Mouse (Mus musculus): ENCODE measurements around the gene C1qb. TPM values are rescaled to one million over a fixed set of nuclear protein-coding genes. Genes with fewer than 3 reads are reported as not detected.

Gene C1qb
- polyA plus RNA-seq, 1 experiment from 2014 or later: 40.0 TPM

DNA sequence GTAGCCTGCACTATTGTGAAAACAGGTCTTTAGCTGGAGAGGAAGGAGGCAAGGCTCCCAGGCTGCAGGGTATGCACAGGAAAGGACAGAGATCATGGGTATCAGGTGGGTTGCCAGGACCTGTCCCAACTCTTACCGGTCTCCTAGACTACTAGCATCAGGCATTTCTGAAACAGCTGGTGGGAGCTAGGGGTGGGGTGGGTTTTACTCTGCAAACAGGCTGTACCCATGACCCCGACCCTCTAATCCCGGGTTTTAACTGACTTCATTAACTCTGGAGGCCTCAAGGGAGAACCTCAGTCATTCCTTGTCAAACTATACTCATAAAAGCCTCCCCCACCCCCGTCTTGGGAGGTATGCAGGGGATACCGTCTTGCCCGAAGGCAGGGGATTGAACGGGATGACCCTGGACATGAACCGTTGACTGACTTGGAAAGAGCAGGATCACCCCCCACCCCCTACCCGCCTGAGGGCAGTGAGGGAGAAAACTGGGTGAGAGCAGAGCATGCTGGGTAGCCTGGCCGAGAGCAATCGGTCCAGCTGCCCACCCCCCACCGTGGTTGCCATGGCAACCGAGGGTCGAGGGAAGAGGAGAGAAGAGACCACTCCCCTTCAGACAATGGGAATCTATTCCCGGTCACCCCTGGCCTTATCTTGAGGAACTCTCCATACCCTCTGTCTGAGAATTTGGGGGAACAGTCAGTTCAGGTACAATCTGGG, 21.1 kb downstream of the C1qb start:
- no peaks in the 10 kb centered on the region for H3K9me3 ChIP-seq (ENCODE audit: control insufficient read depth, low read length)
- DNase-seq (peak; percentile 93), ATAC-seq (ENCODE audit: low FRiP score, low TSS enrichment) (peak; percentile 53; the same call in 1 of the 2 replicates)
- H3K4me2 ChIP-seq (ENCODE audit: low read length): peak overlapping the region; percentile 36
- H3K27ac ChIP-seq (replicated peaks; ENCODE audit: low read depth, low read length): peak overlapping the region; percentile 85
- H3K9ac ChIP-seq (replicated peaks; ENCODE audit: low read length): peak overlapping the region; percentile 32; the same call in 1 of the 2 replicates
- no peak overlapping the region for H3K4me3 ChIP-seq (replicated peaks; ENCODE audit: low read depth, low read length)
- H3K27me3 ChIP-seq (ENCODE audit: control insufficient read depth, insufficient read depth, low read length): no peaks in the 10 kb centered on the region
- H3K4me1 ChIP-seq (ENCODE audit: control insufficient read depth, insufficient read depth, low read length): peaks cover 46% of the 10 kb centered on the region
- under 1% methylated on average over 15 of the region's 15 CpGs for WGBS
- H3K36me3 ChIP-seq (ENCODE audit: control insufficient read depth, insufficient read depth, low read length): no peaks in the 10 kb centered on the region

GRCm38 (mm10) chr4:136863517-136863916, 22.5 kb downstream of the C1qb start:
- H3K4me2 ChIP-seq (ENCODE audit: low read length): no peak overlapping the region
- H3K36me3 ChIP-seq (ENCODE audit: control insufficient read depth, insufficient read depth, low read length): no peaks in the 10 kb centered on the region
- peaks cover 46% of the 10 kb centered on the region for H3K4me1 ChIP-seq (ENCODE audit: control insufficient read depth, insufficient read depth, low read length)
- no peaks in the 10 kb centered on the region for H3K9me3 ChIP-seq (ENCODE audit: control insufficient read depth, low read length)
- 18% methylated on average over 9 of the region's 9 CpGs for WGBS
- no peak for DNase-seq
- ATAC-seq (ENCODE audit: low FRiP score, low TSS enrichment): no peak
- no peak overlapping the region for H3K9ac ChIP-seq (replicated peaks; ENCODE audit: low read length)
- no peaks in the 10 kb centered on the region for H3K27me3 ChIP-seq (ENCODE audit: control insufficient read depth, insufficient read depth, low read length)
- no peak overlapping the region for H3K4me3 ChIP-seq (replicated peaks; ENCODE audit: low read depth, low read length)
- no peak overlapping the region for H3K27ac ChIP-seq (replicated peaks; ENCODE audit: low read depth, low read length)

DNA sequence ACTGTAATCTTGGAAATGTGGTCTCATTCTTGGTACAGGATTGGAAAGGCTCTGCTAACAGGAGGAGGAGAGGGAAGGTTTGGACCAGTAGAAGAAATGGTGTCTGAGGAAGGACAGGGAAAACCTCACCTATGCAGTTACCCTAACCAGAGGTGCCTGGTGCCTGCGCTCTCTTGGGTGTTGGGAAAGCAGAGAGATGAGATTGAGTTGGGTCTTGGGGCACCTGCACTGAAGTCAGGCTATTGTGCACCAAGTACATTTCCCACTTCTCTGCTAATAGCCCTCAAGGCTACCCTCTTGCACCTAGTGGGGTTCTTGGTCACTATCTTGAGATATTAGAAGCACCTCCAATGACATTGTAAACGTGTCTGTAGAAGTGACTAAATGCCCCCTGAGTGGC, 23.6 kb downstream of the C1qb start:
- 79% methylated on average over 2 of the region's 2 CpGs for WGBS
- no peak overlapping the region for H3K9ac ChIP-seq (replicated peaks; ENCODE audit: low read length)
- H3K36me3 ChIP-seq (ENCODE audit: control insufficient read depth, insufficient read depth, low read length): no peaks in the 10 kb centered on the region
- H3K27ac ChIP-seq (replicated peaks; ENCODE audit: low read depth, low read length): peak overlapping the region; percentile 73
- ATAC-seq (ENCODE audit: low FRiP score, low TSS enrichment) (no peak), DNase-seq (no peak)
- H3K4me3 ChIP-seq (replicated peaks; ENCODE audit: low read depth, low read length): no peak overlapping the region
- peaks cover 42% of the 10 kb centered on the region for H3K4me1 ChIP-seq (ENCODE audit: control insufficient read depth, insufficient read depth, low read length)
- H3K27me3 ChIP-seq (ENCODE audit: control insufficient read depth, insufficient read depth, low read length): no peaks in the 10 kb centered on the region
- no peak overlapping the region for H3K4me2 ChIP-seq (ENCODE audit: low read length)
- H3K9me3 ChIP-seq (ENCODE audit: control insufficient read depth, low read length): no peaks in the 10 kb centered on the region

DNA sequence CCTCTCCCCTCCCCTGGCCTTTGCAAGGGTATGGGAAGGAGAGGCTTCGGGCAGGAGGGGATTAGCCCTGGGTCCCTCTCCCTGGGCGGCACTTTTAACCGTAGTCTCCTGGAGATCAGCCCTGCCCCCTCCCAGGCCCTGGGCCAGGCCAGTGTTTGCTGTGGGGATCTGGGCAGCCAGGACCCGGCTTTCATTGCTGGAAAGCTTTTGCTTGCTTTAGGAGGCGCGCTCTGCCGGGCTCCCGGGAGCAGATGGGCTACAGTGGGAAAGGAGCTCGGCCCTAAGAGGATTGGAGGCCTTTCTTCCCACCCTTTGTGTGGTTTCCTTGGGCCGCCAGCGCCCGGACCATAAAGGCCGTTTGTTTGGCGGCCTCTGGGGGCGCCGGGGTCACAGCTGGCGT, 24.2 kb downstream of the C1qb start:
- Histone ChIP-seq H3K36me3 (ENCODE audit: control insufficient read depth, insufficient read depth, low read length) (no peaks in the 10 kb centered on the region), H3K27me3 (ENCODE audit: control insufficient read depth, insufficient read depth, low read length) (no peaks in the 10 kb centered on the region), H3K27ac (replicated peaks; ENCODE audit: low read depth, low read length) (peak overlapping the region; percentile 73), H3K4me1 (ENCODE audit: control insufficient read depth, insufficient read depth, low read length) (peaks cover 41% of the 10 kb centered on the region), H3K4me3 (replicated peaks; ENCODE audit: low read depth, low read length) (no peak overlapping the region), H3K4me2 (ENCODE audit: low read length) (no peak overlapping the region), H3K9me3 (ENCODE audit: control insufficient read depth, low read length) (no peaks in the 10 kb centered on the region), H3K9ac (replicated peaks; ENCODE audit: low read length) (0 out of 2 replicates have a peak overlapping the region, but pooled peaks have one; percentile 7)
- ATAC-seq (ENCODE audit: low FRiP score, low TSS enrichment): peak; percentile 55
- DNase-seq: peak; percentile 70
- 2% methylated on average over 17 of the region's 17 CpGs for WGBS

GRCm38 (mm10) chr4:136860022-136860421, 26.0 kb downstream of the C1qb start:
- no peak overlapping the region for H3K27ac ChIP-seq (replicated peaks; ENCODE audit: low read depth, low read length)
- no peaks in the 10 kb centered on the region for H3K9me3 ChIP-seq (ENCODE audit: control insufficient read depth, low read length)
- no peaks in the 10 kb centered on the region for H3K36me3 ChIP-seq (ENCODE audit: control insufficient read depth, insufficient read depth, low read length)
- no peak overlapping the region for H3K4me3 ChIP-seq (replicated peaks; ENCODE audit: low read depth, low read length)
- no peak overlapping the region for H3K9ac ChIP-seq (replicated peaks; ENCODE audit: low read length)
- no peaks in the 10 kb centered on the region for H3K27me3 ChIP-seq (ENCODE audit: control insufficient read depth, insufficient read depth, low read length)
- peaks cover 32% of the 10 kb centered on the region for H3K4me1 ChIP-seq (ENCODE audit: control insufficient read depth, insufficient read depth, low read length)
- no peak for DNase-seq
- no peak overlapping the region for H3K4me2 ChIP-seq (ENCODE audit: low read length)
- WGBS: 85% methylated on average over 7 of the region's 7 CpGs
- no peak for ATAC-seq (ENCODE audit: low FRiP score, low TSS enrichment)

DNA sequence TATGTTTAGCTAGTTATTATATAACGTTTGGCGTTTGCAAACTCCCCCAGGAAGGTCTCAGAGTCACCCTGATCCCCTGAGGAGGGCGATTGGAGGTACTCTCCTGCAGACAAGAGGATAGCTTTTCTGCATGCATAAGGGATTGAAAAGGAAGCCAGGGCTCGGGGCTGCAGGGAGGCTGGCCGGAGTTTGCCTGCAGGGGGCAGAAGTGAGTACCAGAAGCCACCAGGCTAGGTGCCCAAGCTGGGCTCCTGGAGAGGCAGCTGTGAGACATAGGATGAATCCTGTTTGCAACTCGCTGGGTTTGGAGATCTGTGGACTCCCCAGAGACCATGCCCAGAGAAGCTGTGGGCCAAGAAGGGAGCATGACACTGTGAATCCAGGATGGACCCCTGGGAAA, 30.9 kb downstream of the C1qb start:
- Histone ChIP-seq H3K27ac (replicated peaks; ENCODE audit: low read depth, low read length) (no peak overlapping the region), H3K4me1 (ENCODE audit: control insufficient read depth, insufficient read depth, low read length) (no peaks in the 10 kb centered on the region), H3K9ac (replicated peaks; ENCODE audit: low read length) (no peak overlapping the region), H3K36me3 (ENCODE audit: control insufficient read depth, insufficient read depth, low read length) (no peaks in the 10 kb centered on the region), H3K27me3 (ENCODE audit: control insufficient read depth, insufficient read depth, low read length) (no peaks in the 10 kb centered on the region), H3K9me3 (ENCODE audit: control insufficient read depth, low read length) (no peaks in the 10 kb centered on the region), H3K4me3 (replicated peaks; ENCODE audit: low read depth, low read length) (no peak overlapping the region), H3K4me2 (ENCODE audit: low read length) (no peak overlapping the region)
- no peak for ATAC-seq (ENCODE audit: low FRiP score, low TSS enrichment)
- WGBS: 29% methylated on average over 6 of the region's 6 CpGs
- no peak for DNase-seq

DNA sequence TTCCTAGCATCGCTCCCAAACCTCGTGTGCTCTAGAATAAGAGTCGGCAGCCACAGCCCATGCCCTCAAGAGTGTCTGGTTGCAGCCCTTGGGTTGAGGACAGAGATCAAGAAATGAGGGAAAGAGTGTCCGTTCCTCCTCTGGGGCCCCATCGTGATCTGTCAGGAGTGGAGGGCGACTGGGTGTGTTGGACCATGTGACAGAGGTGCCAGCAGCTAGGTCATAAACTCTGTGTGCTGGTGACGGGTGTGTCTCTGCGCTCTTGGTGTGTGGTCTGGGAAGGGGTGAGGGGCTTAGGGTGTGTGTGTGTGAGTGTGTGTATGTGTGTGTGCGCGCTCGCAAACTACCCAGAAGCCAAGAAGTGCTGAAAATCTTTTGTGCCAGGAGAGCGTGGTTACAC, 33.0 kb downstream of the C1qb start:
- H3K4me2 ChIP-seq (ENCODE audit: low read length): no peak overlapping the region
- H3K36me3 ChIP-seq (ENCODE audit: control insufficient read depth, insufficient read depth, low read length): no peaks in the 10 kb centered on the region
- no peaks in the 10 kb centered on the region for H3K9me3 ChIP-seq (ENCODE audit: control insufficient read depth, low read length)
- DNase-seq (no peak), ATAC-seq (ENCODE audit: low FRiP score, low TSS enrichment) (no peak)
- no peak overlapping the region for H3K4me3 ChIP-seq (replicated peaks; ENCODE audit: low read depth, low read length)
- H3K27me3 ChIP-seq (ENCODE audit: control insufficient read depth, insufficient read depth, low read length): no peaks in the 10 kb centered on the region
- H3K9ac ChIP-seq (replicated peaks; ENCODE audit: low read length): no peak overlapping the region
- 87% methylated on average over 12 of the region's 12 CpGs for WGBS
- no peak overlapping the region for H3K27ac ChIP-seq (replicated peaks; ENCODE audit: low read depth, low read length)
- peaks cover 5% of the 10 kb centered on the region for H3K4me1 ChIP-seq (ENCODE audit: control insufficient read depth, insufficient read depth, low read length)

GRCm38 (mm10) chr4:136852119-136852518, 33.9 kb downstream of the C1qb start:
- Histone ChIP-seq H3K9ac (replicated peaks; ENCODE audit: low read length) (no peak overlapping the region), H3K4me1 (ENCODE audit: control insufficient read depth, insufficient read depth, low read length) (peaks cover 10% of the 10 kb centered on the region)

GRCm38 (mm10) chr4:136848565-136848964, 37.4 kb downstream of the C1qb start:
- no peak overlapping the region for H3K4me3 ChIP-seq (replicated peaks; ENCODE audit: low read depth, low read length)
- DNase-seq (no peak), ATAC-seq (ENCODE audit: low FRiP score, low TSS enrichment) (no peak)
- no peaks in the 10 kb centered on the region for H3K27me3 ChIP-seq (ENCODE audit: control insufficient read depth, insufficient read depth, low read length)
- H3K4me2 ChIP-seq (ENCODE audit: low read length): no peak overlapping the region
- H3K36me3 ChIP-seq (ENCODE audit: control insufficient read depth, insufficient read depth, low read length): no peaks in the 10 kb centered on the region
- H3K4me1 ChIP-seq (ENCODE audit: control insufficient read depth, insufficient read depth, low read length): peaks cover 19% of the 10 kb centered on the region
- H3K27ac ChIP-seq (replicated peaks; ENCODE audit: low read depth, low read length): no peak overlapping the region
- no peak overlapping the region for H3K9ac ChIP-seq (replicated peaks; ENCODE audit: low read length)
- 52% methylated on average over 4 of the region's 4 CpGs for WGBS
- no peaks in the 10 kb centered on the region for H3K9me3 ChIP-seq (ENCODE audit: control insufficient read depth, low read length)

More at GRCm38 (mm10) chr4:136852119-136852518, 33.9 kb downstream of the C1qb start:
- Histone ChIP-seq H3K4me3 (replicated peaks; ENCODE audit: low read depth, low read length) (no peak overlapping the region), H3K4me2 (ENCODE audit: low read length) (no peak overlapping the region), H3K9me3 (ENCODE audit: control insufficient read depth, low read length) (no peaks in the 10 kb centered on the region), H3K27ac (replicated peaks; ENCODE audit: low read depth, low read length) (no peak overlapping the region), H3K36me3 (ENCODE audit: control insufficient read depth, insufficient read depth, low read length) (no peaks in the 10 kb centered on the region), H3K27me3 (ENCODE audit: control insufficient read depth, insufficient read depth, low read length) (no peaks in the 10 kb centered on the region)
- no peak for DNase-seq
- ATAC-seq (ENCODE audit: low FRiP score, low TSS enrichment): no peak
- WGBS: 76% methylated on average over 5 of the region's 5 CpGs

All from midbrain, embryonic 14.5 days (tissue).